Comparison of ENCODE assay signal across 10 mouse cellular contexts in the genomic region with DNA sequence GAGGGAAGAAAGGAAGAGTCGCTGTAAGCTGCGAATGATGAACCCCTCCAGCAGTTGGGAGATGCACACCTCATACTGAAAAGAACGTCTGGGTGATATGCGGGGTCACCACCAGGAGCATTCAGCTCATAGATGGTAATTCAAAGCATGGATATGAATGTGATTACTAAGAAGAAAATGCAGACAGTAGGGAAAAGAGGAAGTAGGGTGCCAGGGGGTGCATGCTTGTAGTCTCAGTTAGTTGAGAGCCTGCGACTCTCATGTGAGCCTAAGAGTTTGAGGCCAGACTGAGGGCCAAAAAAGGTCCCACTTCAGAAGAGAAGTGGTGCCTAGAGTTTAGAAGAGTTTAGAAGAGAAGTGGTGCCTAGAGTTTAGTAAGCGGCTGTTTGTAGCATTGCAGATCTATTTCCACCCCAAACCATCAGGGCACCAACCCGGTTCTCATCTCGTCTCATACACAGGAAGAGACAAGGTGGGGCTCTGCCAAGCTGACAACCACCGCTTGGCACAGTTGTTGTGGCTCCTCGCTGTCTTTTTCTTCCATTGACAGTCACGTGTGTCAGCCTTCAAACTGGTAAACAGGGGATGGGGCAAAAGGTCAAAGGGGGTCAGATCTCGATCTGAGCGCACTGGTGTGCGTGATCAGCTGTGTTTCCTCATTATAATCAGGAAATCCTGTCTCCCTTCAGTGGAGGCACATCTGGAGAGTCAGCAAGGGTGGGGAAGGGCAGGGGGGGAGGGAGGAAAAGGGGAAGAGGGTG. TPM values are rescaled to one million over a fixed set of nuclear protein-coding genes. Genes with fewer than 3 reads are reported as not detected.
A peak's percentile ranks its signal among the peaks of the same experiment; 100 is the strongest.
DNase-seq lines count a peak whose midpoint lies in the region; ATAC-seq lines count a peak whose summit lies in the region.
"Had no signal": no experiment of that assay in that cellular context is flagged by ENCODE, and none has a peak within 500 bp of the region (broad histone marks: within the 10 kb centered on the region; RNA-seq: fewer than 3 reads in every experiment).

No protein-coding gene starts in this region.

- no peaks in the 10 kb centered on the region for H3K27me3 ChIP-seq in heart, embryonic 16.5 days (ENCODE audit: control insufficient read depth, insufficient read depth, low read length)
- H3K27me3 ChIP-seq in lung, embryonic 15.5 days = no peaks in the 10 kb centered on the region
- H3K27me3 ChIP-seq: embryonic facial prominence, embryonic 13.5 days; limb, embryonic 15.5 days had no signal

- peak; percentile 18 for DNase-seq in embryo, embryonic 10 days (ENCODE audit: low spot score)
- DNase-seq in embryo, embryonic 9.5 days (ENCODE audit: extremely low spot score) = no peak
- DNase-seq in thymus, adult 18-20 months = peak; percentile 53 to 75
- DNase-seq in right cerebral cortex, postnatal 36 days (ENCODE audit: low spot score in 2 of 2) = no peak
- no peak for DNase-seq in adipocyte (ENCODE audit: low spot score)
- DNase-seq in right cerebral cortex, postnatal 25 days = no peak

- no peaks in the 10 kb centered on the region for H3K36me3 ChIP-seq in heart, embryonic 16.5 days (ENCODE audit: control insufficient read depth, insufficient read depth)
- no peaks in the 10 kb centered on the region for H3K36me3 ChIP-seq in lung, embryonic 15.5 days
- H3K36me3 ChIP-seq: embryonic facial prominence, embryonic 13.5 days; limb, embryonic 15.5 days had no signal

- no peak overlapping the region for H3K9ac ChIP-seq in heart, embryonic 16.5 days (ENCODE audit: low read length)
- H3K9ac ChIP-seq in lung, embryonic 15.5 days = no peak overlapping the region
- H3K9ac ChIP-seq: embryonic facial prominence, embryonic 13.5 days; limb, embryonic 15.5 days had no signal

- no peaks in the 10 kb centered on the region; the same call in 1 of the 2 replicates for H3K4me1 ChIP-seq in heart, embryonic 16.5 days (ENCODE audit: control insufficient read depth, insufficient read depth, low read length)
- H3K4me1 ChIP-seq in lung, embryonic 15.5 days = no peaks in the 10 kb centered on the region
- H3K4me1 ChIP-seq: embryonic facial prominence, embryonic 13.5 days; limb, embryonic 15.5 days had no signal

- no peaks in the 10 kb centered on the region for H3K9me3 ChIP-seq in heart, embryonic 16.5 days (replicated peaks; ENCODE audit: control insufficient read depth, low read length)
- H3K9me3 ChIP-seq in lung, embryonic 15.5 days = no peaks in the 10 kb centered on the region
- H3K9me3 ChIP-seq: embryonic facial prominence, embryonic 13.5 days; limb, embryonic 15.5 days had no signal

- 0 out of 2 replicates have a peak, but pooled peaks have one; percentile 23 for ATAC-seq in heart, embryonic 16.5 days (replicated peaks; ENCODE audit: extremely low read depth, insufficient read depth, low FRiP score)
- peak; percentile 57; the same call in 1 of the 2 replicates for ATAC-seq in lung, embryonic 15.5 days (ENCODE audit: borderline replicate concordance, extremely low read depth, low FRiP score, low TSS enrichment)

- H3K4me3 ChIP-seq in heart, embryonic 16.5 days (ENCODE audit: low read length) = no peak overlapping the region
- no peak overlapping the region for H3K4me3 ChIP-seq in lung, embryonic 15.5 days
- H3K4me3 ChIP-seq: embryonic facial prominence, embryonic 13.5 days; limb, embryonic 15.5 days had no signal

- no peak overlapping the region for H3K4me2 ChIP-seq in heart, embryonic 16.5 days (ENCODE audit: low read depth, low read length)
- H3K4me2 ChIP-seq in lung, embryonic 15.5 days = no peak overlapping the region
- H3K4me2 ChIP-seq: embryonic facial prominence, embryonic 13.5 days; limb, embryonic 15.5 days had no signal

- 67% methylated on average over 14 of the region's 14 CpGs for WGBS in heart, embryonic 16.5 days
- 51% methylated on average over 14 of the region's 14 CpGs for WGBS in lung, embryonic 15.5 days

- no peak overlapping the region for H3K27ac ChIP-seq in heart, embryonic 16.5 days (ENCODE audit: low read length)
- peak overlapping the region; percentile 41; the same call in 1 of the 2 replicates for H3K27ac ChIP-seq in lung, embryonic 15.5 days
- H3K27ac ChIP-seq: embryonic facial prominence, embryonic 13.5 days; limb, embryonic 15.5 days had no signal

RNA-seq across cellular contexts. Expression of a gene that starts 32.4 kb away (rescaled TPM):
- polyA plus RNA-seq in heart, embryonic 16.5 days (2015; fragmentation: Nextera tagmentation; extraction: Ambion mirVana) = 88.9 and 92.1 TPM in 2 replicates
- 32.0 and 34.2 TPM in 2 replicates for polyA plus RNA-seq in lung, embryonic 15.5 days (2015; fragmentation: Nextera tagmentation; extraction: Ambion mirVana)

Comparison
In these comparisons a context has a peak if more than half of its experiments do, and no peak if none do; other contexts are left out.
1. DNase-seq: peak in embryo, embryonic 10 days (single experiment) and thymus, adult 18-20 months (2 of 2); none in embryo, embryonic 9.5 days (single experiment), right cerebral cortex, postnatal 36 days (0 of 2), adipocyte (single experiment) and right cerebral cortex, postnatal 25 days (single experiment).